Mouse (Mus musculus) ES-E14 (cell line): Measurements from ENCODE around the gene Cldn15. TPM values are rescaled to one million over a fixed set of nuclear protein-coding genes. Genes with fewer than 3 reads are reported as not detected.

Experiments
- DNase-seq: peaks from one replicate; pipeline ENCODE4 v3.0.0-alpha.2; 2013; ENCODE audit warnings: low read depth, low spot score
- H3K27ac ChIP-seq: 2 replicates; pipeline ENCODE4 v1.5.1; 2012; ENCODE audit warnings: low read depth, mild to moderate bottlenecking, low read length, moderate library complexity, mixed read lengths; ENCODE audit not compliant: poor library complexity, insufficient read depth, severe bottlenecking
- H3K36me3 ChIP-seq: 2 replicates; pipeline ENCODE4 v1.6.1; 2012; ENCODE audit warnings: mild to moderate bottlenecking, low read length, moderate library complexity, mixed read lengths; ENCODE audit not compliant: control insufficient read depth, poor library complexity, insufficient read depth, severe bottlenecking
- H3K4me1 ChIP-seq, 2 experiments: fragments of 150-350 bp in 1 of 2; sonication (generic) in 1 of 2; 2 replicates each; pipeline ENCODE4 v1.6.1; 2012; ENCODE audit warnings: low read length in 2 of 2, mild to moderate bottlenecking in 1 of 2, mixed read lengths in 1 of 2; ENCODE audit not compliant: control insufficient read depth in 2 of 2, insufficient read depth in 2 of 2, poor library complexity in 1 of 2
- H3K4me3 ChIP-seq, 2 experiments: fragments of 150-350 bp in 1 of 2; sonication (generic) in 1 of 2; 2 replicates each; pipeline ENCODE4 v1.5.1; 2012; ENCODE audit warnings: low read length in 2 of 2, low read depth in 1 of 2, mild to moderate bottlenecking in 1 of 2, mixed read lengths in 1 of 2; ENCODE audit not compliant: insufficient read depth in 1 of 2, poor library complexity in 1 of 2, severe bottlenecking in 1 of 2
- H3K9ac ChIP-seq: 2 replicates; pipeline ENCODE4 v1.6.1; 2012; ENCODE audit warnings: low read depth, mild to moderate bottlenecking, low read length, mixed read lengths; ENCODE audit not compliant: poor library complexity, insufficient read depth, severe bottlenecking
- H3K9me3 ChIP-seq: fragments of 150-350 bp; sonication (generic); 2 replicates; pipeline ENCODE4 v1.6.1; 2012; ENCODE audit warnings: low read depth, mild to moderate bottlenecking, low read length; ENCODE audit not compliant: control insufficient read depth, insufficient read depth
- CHD2 ChIP-seq: IDR thresholded peaks from 2 replicates; pipeline ENCODE4 v1.6.1; 2014; ENCODE audit warnings: mild to moderate bottlenecking, low read depth, low read length, inconsistent platforms
- HCFC1 ChIP-seq: IDR thresholded peaks from 2 replicates; pipeline ENCODE4 v1.6.1; 2012; ENCODE audit warnings: low read length, inconsistent platforms, borderline replicate concordance; ENCODE audit not compliant: insufficient read depth
- MAFK ChIP-seq: IDR thresholded peaks from 2 replicates; pipeline ENCODE4 v1.6.1; 2014; ENCODE audit warnings: mild to moderate bottlenecking, low read depth, low read length, inconsistent platforms; ENCODE audit not compliant: insufficient read depth
- ZC3H11A ChIP-seq: IDR thresholded peaks from 2 replicates; pipeline ENCODE4 v1.6.1; 2012; ENCODE audit warnings: low read depth, mild to moderate bottlenecking, inconsistent platforms, low read length, borderline replicate concordance
- ZNF384 ChIP-seq: IDR thresholded peaks from 2 replicates; pipeline ENCODE4 v1.6.1; 2012; ENCODE audit warnings: low read depth, low read length, inconsistent platforms
- in situ Hi-C, 2 experiments: fragments of 600-800 bp; cut with MboI; formaldehyde crosslinking; loops; one replicate each; pipeline ENCODE4 v1.15.1; 2025; ENCODE audit warnings: low sequenced_read_pairs in 2 of 2, inconsistent platforms in 1 of 2; ENCODE audit not compliant: unreplicated experiment in 2 of 2
- total RNA-seq: library from RNA; depleted of rRNA; stranded (reverse); fragments of 300-350 nt; gene quantifications from 2 replicates; pipeline ENCODE4 v1.2.3, GENCODE M21; 2012

The Cldn15 gene
- total RNA-seq, 1 experiment, result 0.94 TPM

GRCm38 (mm10) chr5:136987138-136987933, 20.9 kb downstream of the Cldn15 start:
- H3K36me3 ChIP-seq, result peaks cover 31% of the 10 kb centered on the region
- peak; percentile 47 for DNase-seq
- H3K4me1 ChIP-seq, result 0 out of 4 replicates have a peak, but pooled peaks cover 0 to 9% of the 10 kb centered on the region in 2 experiments
- in situ Hi-C loops, result no loop called here
- H3K4me3 ChIP-seq, result peak overlapping the region; percentile 75 to 89
- H3K27ac ChIP-seq, result peak overlapping the region; percentile 71
- TF ChIP-seq MAFK (0 out of 2 replicates have a peak, but pooled peaks have one; percentile 10), CHD2 (no peak)
- H3K9ac ChIP-seq, result peak overlapping the region; percentile 85
- no peaks in the 10 kb centered on the region for H3K9me3 ChIP-seq

DNA sequence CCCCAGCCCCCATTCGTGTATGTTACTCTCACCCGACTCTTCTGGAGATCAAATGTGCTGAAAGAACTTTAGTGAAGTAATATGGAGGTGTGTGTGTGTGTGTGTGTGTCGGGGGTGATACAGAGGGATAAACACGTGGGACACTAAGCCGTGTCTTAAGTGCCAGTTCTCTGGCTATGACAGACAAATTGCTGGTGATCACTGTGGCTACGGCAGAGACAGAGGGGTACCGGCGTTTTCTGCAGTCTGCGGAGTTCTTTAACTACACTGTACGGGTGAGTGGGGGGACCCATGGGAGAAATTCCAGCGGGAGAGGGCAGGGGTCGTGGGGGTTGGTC, 21.5 kb downstream of the Cldn15 start, which contains the start of gene Znhit1:
Znhit1 (minus strand) TSS at position 88 of the 338 bp plus-strand sequence.
- Histone ChIP-seq H3K9ac (peak within 1 kb of the TSS; percentile 85), H3K9me3 (no peaks in the 10 kb centered on the region), H3K4me1 (0 out of 4 replicates have a peak, but pooled peaks cover 0 to 7% of the 10 kb centered on the region in 2 experiments), H3K27ac (peak within 1 kb of the TSS; percentile 71), H3K4me3 (peak within 1 kb of the TSS; percentile 75 to 89), H3K36me3 (peaks cover 33% of the 10 kb centered on the region)
- DNase-seq, result no peak
- in situ Hi-C loops, result no loop called here
- TF ChIP-seq ZC3H11A (no peak), MAFK (no peak), CHD2 (no peak), HCFC1 (no peak), ZNF384 (no peak)

GRCm38 (mm10) chr5:136988420-136988819, 22.0 kb downstream of the Cldn15 start:
- peak overlapping the region; percentile 75 to 89 for H3K4me3 ChIP-seq
- 0 out of 4 replicates have a peak, but pooled peaks cover 0 to 7% of the 10 kb centered on the region in 2 experiments for H3K4me1 ChIP-seq
- no peak for DNase-seq
- TF ChIP-seq HCFC1, result no peak
- no peak for TF ChIP-seq MAFK
- TF ChIP-seq ZC3H11A, result no peak
- TF ChIP-seq CHD2, result no peak
- TF ChIP-seq ZNF384, result no peak
- H3K9ac ChIP-seq, result peak overlapping the region; percentile 85
- H3K27ac ChIP-seq, result no peak overlapping the region
- no peaks in the 10 kb centered on the region for H3K9me3 ChIP-seq
- H3K36me3 ChIP-seq, result peaks cover 37% of the 10 kb centered on the region
- in situ Hi-C loops, result no loop called here

- in situ Hi-C loops, result no loop called here
- TF ChIP-seq MAFK (no peak), ZC3H11A (no peak), ZNF384 (no peak), HCFC1 (no peak), CHD2 (no peak)
- H3K9me3 ChIP-seq, result no peaks in the 10 kb centered on the region
These were observed 23.4 kb downstream of the Cldn15 start for GRCm38 (mm10) chr5:136989801-136990200.

More at GRCm38 (mm10) chr5:136989801-136990200, 23.4 kb downstream of the Cldn15 start:
- Histone ChIP-seq H3K4me1 (peaks cover 0 to 12% of the 10 kb centered on the region in 2 experiments; a peak in 1 of 4 replicates), H3K4me3 (no peak overlapping the region), H3K27ac (no peak overlapping the region), H3K9ac (no peak overlapping the region), H3K36me3 (peaks cover 50% of the 10 kb centered on the region)
- no peak for DNase-seq
